Mouse (Mus musculus): ENCODE measurements around the gene Vmn2r14.
"Not testable (repeated sequence)": the region's sequence is repeated elsewhere in the genome, so short reads cannot be mapped to it uniquely, and the experiment has no call there.

Gene Vmn2r14

DNA sequence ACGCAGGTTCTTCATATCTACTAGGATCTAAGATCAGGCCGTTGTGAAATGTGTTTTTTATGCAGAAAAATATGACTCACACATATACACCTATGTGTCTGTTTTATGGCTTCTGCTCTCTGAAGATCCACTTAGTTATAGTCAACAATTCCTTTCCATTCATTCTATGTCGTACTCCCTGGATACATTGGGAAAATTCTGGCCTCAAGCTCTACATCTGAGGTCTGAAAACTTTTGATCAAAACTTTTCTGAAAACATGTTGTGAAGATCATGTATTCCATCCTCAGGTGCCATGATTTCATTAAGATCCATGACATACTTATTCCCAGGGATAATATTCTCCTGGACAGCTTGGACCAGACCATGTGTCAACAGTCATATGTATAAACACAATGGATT lies at the start of gene Vmn2r14:
Gene Vmn2r14 (minus strand): TSS at position 101 of the 400 bp plus-strand sequence.
- no peak for DNase-seq (ENCODE audit: low read depth, low spot score)

DNA sequence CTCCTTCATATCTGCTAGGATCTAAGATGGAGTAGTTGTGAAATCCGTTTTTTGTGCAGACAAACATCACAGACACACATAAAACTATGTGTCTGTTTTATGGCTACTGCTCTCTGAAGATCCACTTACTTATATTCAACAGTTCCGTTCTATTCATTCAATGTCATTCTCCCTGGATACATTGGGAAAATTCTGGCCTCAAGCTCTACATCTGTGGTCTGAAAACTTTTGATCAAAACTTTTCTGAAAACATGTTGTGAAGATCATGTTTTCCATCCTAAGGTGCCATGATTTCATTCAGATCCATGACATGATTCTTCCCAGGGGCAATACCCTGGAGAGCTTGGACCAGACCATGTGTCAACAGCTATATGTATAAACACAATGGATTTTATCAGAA lies 32.4 kb downstream of the Vmn2r14 start, which contains the start of gene Vmn2r13:
Gene Vmn2r13 (minus strand): TSS at position 101 of the 400 bp plus-strand sequence.
- DNase-seq (ENCODE audit: low read depth, low spot score): not testable (repeated sequence)

DNA sequence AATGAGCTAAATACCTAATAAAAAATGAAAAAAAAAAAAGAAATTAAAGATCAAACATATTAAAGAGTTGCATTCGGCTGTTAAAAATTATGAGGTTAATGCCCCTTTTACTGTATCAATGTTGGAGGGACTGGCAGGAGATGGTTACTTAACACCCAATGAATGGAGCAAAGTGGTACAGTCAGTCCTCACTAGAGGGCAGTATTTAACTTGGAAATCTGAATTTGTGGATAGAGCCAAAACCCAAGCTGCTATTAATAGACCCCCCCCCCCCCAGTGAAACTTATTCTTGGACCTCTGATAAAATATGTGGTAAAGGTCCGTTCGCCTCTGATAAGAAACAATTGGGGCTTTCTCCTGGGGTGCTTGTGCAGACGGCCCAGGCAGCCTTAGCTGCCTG lies 57.7 kb downstream of the Vmn2r14 start:
- not testable (repeated sequence) for DNase-seq (ENCODE audit: low read depth, low spot score)
